Mouse (Mus musculus): ENCODE data around the gene Pold4. TPM values are rescaled to one million over a fixed set of nuclear protein-coding genes. Genes with fewer than 3 reads are reported as not detected.
"Not testable (repeated sequence)": the region's sequence is repeated elsewhere in the genome, so short reads cannot be mapped to it uniquely, and the experiment has no call there.

The Pold4 gene
- total RNA-seq, 2 experiments from 2014 or later = 11.0 to 11.2 TPM

DNA sequence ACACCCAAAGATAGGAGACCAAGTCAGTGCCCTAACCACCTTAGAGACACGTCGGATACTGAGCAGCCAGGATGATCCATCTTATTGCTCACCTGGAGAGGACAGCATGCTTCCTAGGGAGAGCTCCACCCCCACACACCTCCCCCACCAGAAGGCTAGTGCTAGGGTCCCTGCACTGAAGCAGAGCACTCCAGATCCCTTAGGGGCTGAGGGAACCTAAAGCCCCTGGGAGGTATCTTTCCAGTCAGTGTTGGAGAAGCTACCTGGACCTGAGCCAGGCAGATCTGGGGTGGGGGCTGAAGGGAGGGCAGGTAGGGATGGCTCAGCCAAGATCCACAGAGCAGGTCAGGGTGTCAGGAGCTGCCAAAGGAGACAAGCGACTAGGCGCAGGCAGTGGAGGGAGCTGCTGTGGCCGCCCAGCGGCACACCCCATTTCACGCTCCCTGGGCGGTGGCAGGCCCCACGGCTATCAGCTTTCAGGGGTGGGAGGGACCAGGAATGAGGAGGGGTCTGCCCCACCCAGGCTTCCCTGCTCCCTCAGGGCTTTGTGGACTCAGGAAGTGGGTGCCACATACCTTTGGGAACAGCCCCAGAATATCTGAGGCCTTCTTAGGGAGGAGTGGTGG, 2.1 kb upstream of the Pold4 start:
- no peak for DNase-seq

DNA sequence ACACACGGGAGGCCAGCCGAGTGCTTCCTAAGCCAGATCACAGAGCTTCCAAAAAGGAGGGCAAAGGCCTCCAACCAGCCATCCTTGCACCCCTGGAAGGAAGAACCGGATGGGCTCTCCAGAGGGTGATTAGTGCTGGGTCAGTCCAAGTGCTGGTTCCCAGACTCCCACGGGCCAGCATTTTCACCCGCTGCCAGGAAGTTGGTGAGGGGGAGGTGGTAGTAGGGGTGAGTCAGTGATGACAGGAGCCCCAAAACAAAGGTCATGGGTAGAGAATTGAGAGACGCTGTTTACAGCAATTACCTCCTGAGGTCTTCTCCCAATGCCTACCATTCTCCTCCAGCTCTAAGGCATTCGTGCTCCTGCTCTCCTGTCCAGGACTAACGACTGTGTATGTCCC, 1.3 kb upstream of the Pold4 start:
- DNase-seq = peak; percentile 27

DNA sequence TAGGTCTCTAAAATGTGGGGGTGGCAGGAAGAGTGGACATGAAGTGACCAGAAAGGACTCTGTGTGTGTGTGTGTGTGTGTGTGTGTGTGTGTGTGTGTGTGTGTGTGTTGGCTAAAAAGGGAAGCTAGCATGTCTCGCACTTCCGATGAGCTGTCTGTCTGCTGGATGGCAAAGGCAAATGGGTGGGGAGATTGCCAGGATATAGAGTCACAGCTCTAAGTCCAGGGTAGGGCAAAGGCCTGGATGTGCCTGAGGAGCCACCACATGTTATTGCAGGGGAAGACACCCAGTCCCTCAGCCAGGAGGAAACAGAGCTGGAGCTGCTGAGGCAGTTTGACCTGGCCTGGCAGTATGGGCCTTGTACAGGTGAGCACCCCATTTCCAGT, 480 bp downstream of the Pold4 start:
- no peak for DNase-seq

DNA sequence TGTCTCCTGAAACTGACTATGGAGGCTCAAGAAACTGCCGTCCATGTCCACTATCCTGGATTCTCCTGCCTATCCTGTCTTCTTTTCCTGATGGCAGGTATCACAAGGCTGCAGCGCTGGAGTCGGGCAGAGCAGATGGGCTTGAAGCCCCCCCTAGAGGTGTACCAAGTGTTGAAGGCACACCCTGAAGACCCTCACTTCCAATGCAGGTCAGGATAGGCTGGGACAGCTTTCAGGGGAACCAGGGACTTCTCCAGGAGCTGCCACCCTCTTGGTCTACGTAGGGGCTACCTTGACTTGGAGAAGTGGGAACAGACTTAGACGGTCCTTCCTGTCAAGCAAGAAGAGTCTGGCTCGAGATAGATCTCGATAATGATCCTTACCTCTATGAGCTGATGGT, 952 bp downstream of the Pold4 start:
- no peak for DNase-seq

DNA sequence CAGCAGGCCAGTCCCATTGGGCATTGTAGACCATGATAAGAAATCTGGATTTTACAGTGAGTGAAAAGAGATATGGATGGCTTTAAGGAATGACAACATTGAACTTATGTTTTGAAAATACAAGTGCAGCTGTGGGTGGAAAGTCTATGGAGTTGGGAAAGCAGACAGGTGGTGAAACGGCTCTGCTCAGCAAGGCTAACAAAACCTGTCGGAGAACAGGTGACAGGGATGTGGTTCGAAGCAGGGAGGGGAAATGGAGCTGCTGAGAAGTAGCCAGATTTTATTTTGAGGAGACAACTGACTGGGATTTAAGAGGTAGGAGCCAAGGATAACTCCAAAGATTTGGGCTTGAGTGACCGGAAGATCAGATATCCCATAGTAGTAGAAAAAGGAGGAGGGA, 2.8 kb downstream of the Pold4 start:
- DNase-seq = no peak

DNA sequence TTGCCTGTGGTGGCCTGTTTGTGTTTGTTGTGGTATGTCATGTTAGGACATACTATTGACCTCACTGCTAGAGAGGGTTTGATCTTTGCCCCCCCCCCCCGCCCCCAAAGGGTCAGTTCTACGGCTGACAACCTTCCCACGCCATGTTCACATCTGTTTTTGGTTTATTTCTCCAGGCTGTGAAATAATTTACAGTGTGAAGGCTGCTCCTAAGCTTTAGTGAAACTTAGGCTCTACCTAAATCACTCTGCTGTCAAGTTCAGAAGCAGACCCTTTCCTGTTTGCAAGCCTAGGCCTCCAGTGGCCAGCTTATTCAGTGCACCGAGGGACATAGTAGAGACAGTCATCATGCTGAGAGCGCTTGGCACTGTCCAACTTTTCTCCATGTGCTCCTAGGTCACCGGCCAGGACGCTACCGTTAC, 8.6 kb downstream of the Pold4 start:
- no peak for DNase-seq

DNA sequence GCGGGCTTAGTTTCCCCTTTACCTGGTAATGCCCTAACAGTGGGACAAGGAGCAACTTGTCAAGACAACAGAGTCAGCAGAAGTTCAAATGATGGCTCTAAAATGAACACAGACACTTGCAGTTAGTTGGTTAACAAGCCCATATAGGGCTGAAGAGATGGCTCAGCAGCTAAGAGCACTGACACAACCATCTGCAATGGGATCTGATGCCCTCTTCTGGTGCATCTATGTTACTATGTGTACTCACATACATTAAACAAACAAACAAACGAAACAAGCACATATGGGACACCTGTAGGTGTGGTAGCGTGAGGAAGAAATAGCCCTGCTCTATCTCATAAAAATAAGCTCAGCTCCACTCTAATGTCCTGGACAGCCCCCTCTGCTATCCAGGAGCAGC, 10.7 kb downstream of the Pold4 start:
- DNase-seq = no peak

DNA sequence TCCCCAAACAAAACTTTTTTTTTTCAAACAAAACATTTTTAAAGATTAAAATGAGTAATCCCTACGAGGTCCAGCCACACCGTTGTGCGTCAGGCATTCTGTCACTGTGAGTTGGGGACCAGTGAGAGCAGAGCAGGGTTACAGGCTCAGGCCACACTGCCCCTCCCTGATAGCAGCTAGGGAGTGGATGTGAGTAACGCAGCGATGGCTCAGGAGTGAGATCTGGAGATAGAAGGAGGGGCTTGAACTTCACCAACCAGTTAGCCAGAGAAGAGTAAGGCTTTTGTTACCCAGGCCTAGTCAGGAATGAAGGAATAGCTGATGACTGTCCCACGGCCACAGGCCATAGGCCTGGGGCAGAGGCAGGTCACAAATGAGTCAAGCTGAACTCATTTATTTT, 13.1 kb downstream of the Pold4 start:
- DNase-seq = no peak

DNA sequence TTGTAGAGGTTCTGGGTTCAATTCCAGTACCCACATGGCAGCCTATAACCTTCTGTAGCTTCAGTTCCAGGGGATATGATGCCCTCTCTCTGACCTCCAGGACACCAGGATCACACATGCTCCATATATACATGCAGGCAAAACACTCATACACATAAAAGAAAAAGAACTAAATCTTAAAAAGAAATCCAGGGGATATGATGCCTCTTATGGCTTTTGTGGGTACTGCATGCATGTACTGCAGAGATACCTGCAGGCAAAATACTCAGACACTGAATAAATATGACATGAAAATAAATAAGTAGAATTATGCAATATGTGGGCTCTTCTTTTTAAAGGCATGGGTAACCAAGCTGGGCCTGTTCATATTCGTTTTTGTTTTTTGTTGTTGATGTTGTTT, 15.3 kb downstream of the Pold4 start:
- DNase-seq = no peak

DNA sequence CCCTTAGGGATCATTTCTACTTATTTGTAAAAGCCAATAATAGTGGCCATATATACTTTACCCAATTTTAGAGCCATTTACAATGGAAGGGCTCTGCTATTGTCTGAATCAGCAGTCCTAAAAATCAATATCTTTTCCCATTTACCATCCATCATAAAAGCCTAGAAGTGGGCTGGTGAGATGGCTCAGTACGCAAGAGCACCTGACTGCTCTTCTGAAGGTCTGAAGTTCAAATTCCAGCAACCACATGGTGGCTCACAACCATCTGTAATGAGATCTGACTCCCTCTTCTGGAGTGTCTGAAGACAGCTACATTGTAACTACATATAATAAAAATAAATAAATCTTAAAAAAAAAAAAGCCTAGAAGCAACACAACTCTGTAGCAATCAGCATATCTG, 17.0 kb downstream of the Pold4 start:
- not testable (repeated sequence) for DNase-seq

DNA sequence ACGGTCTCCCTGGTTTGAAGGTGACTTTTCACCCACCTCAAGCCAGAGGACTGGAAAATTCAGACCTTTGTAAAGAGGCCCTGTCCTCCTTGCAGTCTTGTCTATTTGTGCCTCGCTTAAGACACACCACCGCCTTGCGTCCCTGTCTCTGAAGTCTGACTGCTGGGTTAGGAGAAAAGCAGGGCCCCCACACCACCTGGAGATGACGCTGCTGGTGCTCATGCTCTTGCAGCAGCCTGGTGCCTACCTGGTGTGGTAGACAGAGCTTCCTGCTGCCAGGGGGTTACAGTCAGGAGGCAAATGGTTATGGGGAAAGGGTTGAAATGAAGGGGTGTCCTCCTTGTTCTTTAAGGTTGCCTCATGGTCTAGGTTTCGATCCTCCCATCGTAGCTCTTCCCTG, 22.5 kb downstream of the Pold4 start:
- DNase-seq = no peak

DNA sequence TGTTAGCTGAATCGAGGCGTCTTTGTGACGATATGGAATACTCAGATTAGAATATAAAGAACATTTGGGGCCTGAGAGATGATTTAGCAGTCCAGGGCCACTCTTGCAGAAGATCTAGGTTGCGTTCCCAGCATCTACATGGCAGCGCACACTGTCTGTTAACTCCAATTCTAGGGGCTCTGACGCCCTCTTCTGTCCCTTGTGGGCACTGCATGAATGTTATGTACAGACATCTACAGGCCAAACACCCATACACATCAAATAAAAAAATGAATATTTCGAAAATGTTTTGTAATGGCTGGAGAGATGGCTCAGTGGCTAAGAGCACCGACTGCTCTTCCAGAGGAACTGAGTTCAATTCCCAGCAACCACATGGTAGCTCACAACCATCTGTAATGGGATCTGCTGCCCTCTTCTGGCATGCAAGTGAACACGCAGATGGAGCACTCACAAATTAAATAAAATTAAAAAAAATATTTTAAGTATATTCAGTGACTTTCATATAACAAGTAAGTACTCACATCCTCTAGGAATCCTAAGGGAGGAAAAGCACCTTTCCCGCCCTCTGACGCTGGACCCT, 24.0 kb downstream of the Pold4 start:
- DNase-seq = no peak

DNA sequence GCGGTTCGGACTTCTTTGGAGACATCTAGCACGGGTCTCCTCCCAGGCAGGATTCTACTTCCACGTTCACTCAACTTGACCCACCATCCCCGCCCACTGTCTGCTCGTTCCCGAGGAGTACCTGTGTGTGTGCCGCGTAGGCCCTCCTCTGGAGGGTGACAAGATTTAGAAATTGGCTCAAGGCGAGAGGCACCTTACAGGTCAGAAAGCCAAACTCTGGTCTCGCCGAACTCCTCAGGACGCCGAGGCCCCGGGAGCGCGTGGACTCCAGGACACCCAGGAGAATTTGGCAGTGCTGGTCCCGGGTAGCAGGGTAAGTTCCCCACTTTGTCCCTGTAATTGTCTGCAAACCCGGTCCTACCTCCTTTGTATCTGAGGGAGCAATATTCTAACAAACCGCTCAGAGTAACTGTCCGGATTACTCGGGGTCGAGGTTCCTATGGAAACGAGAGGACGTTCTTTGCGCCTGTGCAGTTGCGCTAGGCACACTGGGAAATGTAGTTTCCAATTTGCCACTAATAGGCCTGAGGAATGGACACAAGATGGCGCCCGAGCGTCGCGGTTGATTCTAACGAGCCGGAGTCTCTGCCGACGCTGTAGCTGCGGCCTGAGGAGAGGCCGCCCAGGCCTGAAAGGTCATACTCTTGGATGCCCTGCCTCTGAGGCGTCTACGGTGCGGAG, 25.7 kb downstream of the Pold4 start:
- peak; percentile 95 for DNase-seq

DNA sequence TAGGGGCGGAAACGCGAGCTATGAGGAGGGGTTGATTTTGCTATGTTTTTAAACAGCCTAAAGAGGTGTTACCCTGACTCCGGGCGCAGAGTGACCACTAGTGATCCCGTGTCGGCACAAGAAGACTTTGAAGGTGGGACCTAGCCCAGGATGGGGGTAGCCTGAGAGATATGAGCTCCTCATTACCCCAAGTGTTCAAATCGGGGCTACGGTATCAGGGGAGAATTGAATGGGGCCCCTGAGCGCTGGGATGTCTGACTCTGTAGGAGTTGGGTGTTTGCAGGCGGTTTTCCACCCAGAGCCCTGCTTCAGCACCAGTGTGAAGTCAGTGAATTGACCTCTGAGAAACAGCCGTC, 26.2 kb downstream of the Pold4 start:
- DNase-seq = no peak

DNA sequence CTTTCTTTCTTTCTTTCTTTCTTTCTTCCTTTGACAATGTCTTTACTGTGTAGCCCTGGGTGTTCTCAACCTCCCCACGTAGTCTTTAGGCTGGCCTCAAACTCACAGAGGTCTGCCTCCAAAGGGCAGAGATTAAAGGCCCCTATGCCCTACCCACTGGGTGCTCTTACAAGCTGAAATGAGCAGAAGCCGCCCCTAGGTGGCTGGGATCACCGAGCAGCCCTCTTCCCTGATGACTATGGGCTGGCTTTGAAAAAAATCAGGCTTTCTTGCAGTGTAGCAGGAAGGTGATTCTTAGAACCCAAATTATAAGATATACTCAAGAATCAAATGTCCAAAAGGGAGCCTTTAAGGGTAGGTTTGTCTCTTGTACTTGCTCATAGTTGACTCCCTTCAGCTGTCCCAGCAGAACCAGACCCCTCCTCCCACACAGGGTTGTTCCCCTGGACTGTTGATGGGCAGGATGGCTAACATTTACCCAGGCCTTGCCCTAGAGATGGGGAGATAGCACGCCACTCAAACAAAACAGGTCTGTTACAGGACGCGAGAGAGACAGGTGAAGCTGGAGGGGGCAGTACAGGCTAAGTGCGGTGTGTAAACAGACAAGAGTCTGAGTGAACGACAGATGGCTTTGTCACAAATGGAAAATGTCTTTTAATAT, 29.5 kb downstream of the Pold4 start:
- no peak for DNase-seq

DNA sequence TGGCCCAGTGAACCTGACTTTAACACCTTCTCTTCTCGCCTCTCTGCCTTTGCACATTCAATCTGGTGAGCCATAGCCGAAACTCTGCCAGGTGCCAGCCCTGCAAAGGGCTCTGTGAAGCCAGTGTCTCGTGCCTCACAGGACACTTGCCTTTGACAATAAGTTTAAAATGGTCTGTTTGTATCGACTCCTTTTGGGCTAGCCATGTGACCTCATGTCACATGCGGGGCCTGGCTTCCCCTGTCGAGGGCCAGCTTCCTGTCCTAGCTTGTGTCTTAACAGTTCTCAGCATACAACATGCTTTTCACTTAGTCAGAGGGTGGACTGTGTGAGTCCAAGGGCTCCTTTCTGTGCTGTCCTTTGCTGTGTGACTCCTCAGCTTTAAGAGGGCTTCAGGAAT, 31.1 kb downstream of the Pold4 start:
- no peak for DNase-seq

DNA sequence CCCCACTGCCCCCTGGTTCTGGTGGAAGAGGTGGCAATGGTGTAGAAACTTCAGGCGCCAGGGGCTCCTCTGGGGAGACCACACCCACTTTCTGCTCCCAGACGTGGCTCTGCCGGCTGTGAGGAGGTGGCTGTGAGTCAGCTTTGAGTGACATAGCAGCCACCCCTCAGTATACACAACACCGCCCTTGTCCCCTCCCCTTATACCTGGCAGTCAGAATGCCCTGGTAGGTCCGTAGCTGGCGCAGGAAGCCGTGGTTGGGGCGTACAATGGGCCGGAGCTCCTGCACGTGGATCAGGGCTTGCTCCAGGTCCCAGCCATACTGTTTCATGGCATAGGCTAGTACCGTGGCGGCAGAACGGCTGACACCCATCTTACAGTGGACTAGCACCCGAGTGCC, 32.0 kb downstream of the Pold4 start:
- no peak for DNase-seq

DNA sequence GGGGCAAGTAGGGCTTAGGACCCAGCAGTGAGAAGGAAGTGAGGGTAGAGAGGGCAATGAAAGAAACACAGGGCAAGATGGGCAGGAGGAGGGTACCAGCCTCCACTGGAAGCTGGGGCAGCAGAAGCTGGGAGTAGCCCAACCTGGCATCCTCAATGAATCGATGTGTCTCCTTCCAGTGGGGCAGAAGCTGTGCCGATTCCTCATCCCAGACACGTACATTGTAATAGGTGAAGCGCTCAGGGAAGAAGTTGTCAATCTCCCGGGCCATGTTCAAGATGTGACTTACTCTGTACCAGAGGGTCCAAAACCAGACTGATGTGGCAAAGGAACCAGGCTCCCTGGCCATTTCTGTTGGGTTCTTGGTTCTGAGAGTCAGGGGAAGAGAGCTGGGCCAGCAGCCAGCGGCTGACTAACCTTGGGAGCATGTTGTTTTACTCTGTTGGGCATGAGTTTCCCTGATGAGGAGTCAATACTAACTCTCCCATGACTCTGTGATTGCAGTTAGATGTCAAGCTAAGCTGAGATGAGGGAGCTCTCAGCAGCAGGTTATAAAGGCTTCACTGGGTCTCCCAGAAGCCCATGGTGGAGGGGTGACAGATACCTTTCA, 32.6 kb downstream of the Pold4 start:
- DNase-seq = no peak

DNA sequence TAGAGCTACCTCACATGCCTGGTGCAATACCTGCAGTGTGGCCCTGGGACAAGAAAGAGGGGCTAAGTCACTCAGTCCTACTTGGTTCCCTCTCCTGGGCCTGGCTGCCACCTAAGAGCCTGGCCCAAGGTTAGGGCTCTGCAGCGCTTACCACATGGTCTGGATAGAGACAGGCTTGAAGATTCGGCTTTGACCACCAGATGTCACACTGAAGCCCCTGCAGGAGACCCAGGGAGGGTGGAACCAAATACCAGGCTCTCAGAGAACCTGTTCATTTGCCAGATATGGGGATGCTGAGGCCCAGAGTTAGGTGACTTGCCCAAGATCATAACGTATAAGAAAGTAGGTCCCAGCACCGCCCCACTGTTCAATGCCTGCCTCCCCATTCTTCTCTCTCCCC, 34.3 kb downstream of the Pold4 start:
- DNase-seq = no peak

DNA sequence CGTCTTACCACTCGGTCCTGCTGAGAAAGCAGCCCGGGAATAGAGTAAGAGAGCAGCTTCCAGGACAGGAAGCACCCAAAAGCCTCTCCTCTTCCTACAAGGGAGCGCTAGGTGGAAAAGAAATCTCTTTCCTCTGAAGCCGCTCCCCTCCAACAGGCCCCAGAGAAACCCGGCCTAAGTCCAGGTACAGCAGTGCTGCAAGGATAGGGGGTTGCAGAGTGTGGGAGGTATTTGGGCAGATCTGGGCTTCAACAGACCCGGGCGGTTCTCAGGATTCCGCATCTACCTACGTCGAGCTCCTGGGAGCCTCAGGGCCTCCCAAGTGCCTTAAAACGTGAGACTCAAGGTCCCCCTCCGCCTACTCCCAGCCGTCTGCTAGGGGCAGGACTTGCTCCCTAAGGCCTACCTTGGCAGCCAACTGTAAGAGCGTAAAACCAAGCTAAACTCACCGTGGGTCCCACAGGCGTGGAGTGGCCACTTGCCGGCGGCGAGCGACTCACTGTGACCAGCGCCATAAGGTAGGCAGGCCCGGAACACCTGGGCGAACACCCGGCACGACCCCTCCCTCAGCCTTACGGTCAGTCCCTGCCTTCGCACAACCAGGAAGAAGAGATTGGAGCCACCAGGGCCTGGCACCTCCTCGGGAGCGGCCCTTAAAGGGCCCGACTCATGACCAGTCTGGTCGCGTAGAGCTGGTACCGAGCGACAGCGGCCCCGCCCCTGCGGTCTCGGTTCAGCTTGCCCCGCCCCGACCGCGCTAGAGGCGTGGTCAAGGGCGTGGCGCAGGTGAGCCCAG, 37.1 kb downstream of the Pold4 start, which contains the start of gene Ssh3:
Ssh3 (minus strand) TSS at position 615 of the 796 bp plus-strand sequence.
- DNase-seq = peak; percentile 65

DNA sequence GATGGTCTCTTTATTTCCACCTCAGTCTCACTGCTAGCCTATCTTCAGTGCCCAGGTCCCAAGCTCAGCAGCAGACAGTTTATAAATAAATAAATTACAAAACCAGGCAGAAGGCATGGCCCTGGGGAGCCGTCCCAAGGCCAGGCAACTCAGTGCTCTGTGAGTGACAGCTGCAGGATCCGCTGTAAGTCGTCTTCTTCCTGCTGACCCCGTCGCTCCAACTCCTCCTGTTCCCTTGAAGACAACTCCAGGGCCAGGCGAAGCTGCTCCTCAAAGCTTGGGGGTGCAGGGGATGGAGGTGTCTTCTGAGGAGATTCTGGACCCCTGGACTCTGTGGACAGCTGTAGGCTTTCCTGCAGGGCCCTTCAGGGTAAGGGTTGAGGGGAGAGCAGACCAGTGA, 38.5 kb downstream of the Pold4 start:
- DNase-seq = no peak

DNA sequence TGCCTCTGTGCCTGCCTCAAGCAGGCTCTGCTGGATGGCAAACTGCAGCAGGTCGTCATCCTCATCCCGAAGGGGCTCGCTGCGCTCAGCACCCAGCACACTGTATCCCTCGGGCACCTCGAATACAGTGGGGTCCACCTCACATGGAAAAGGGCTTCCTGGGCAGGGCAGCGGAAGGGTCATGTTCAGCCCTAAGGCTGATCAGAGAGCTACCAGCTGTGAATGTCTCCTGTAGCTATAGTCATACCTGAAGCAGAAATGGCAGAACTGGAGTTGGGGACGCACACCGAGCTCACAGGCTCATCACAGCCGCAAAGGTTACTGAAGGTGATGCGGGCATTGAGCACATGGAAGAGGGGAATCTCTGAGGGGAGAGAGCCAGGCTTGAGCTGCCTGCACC, 39.3 kb downstream of the Pold4 start:
- no peak for DNase-seq

DNA sequence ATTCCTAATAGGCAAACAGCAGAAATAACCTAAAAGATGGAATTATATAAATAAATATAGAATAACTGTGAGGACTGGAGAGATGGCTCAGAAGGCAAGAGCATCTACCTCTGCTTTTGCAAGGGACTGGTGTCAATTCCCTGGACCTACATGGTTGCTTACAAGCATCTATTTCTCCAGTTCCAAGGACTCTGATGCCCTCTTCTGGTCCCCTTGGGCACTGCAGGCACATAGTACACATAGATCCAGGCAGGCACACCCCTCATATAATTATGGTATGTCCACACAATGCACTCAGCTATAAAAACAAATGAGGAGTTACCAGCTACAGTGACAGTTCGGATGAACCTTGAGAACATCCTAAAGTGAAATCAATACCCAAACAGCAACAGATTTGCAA, 47.8 kb downstream of the Pold4 start:
- DNase-seq = no peak

All from heart, postnatal 4 days (tissue).